Mouse (Mus musculus): Measurements from ENCODE around the gene Srd5a1. TPM values are rescaled to one million over a fixed set of nuclear protein-coding genes. Genes with fewer than 3 reads are reported as not detected.
"Not testable (repeated sequence)": the region's sequence is repeated elsewhere in the genome, so short reads cannot be mapped to it uniquely, and the experiment has no call there.

Srd5a1 gene
- polyA plus RNA-seq, 2 experiments: 15.9 to 43.4 TPM

DNA sequence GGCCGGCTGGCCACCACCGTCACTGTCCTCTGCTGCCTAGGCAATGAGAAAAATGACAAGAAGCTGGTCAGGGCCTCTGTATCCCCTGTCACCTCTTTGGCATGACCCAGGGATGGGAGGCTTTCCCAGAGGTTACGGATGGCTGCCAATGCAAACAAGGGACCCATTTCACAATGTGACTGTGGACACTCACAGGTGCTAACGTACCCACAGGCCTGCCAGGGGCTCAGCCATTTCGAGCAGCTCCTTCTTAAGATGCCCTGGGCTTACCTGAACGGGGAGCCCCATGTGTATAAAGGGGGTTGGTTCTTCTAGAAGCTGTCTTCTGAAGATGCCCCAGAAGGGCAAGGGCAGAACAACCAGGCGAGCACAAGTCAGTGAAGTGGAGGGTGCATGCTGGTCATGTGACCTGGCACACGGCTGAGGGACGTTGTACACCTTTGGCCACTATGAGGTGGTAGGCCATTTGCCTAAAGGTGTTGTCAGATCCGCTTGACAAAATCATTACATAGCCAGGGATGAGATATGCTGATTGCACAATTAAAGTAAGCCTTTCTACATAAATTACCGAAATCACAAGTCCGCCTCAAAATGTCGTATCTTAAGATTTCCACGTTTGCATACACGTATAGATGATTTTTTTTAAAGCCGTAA, 33.9 kb downstream of the Srd5a1 start:
- no peaks in the 10 kb centered on the region for H3K36me3 ChIP-seq (ENCODE audit: control insufficient read depth, insufficient read depth, low read length)
- no peaks in the 10 kb centered on the region for H3K27me3 ChIP-seq (ENCODE audit: control insufficient read depth, insufficient read depth, low read length)
- H3K9me3 ChIP-seq (ENCODE audit: control insufficient read depth, low read length): no peaks in the 10 kb centered on the region
- H3K4me3 ChIP-seq (replicated peaks; ENCODE audit: low read length): no peak overlapping the region
- ATAC-seq (ENCODE audit: low FRiP score, low read depth) (no peak), DNase-seq (ENCODE audit: low spot score) (no peak)
- no peak overlapping the region for H3K4me2 ChIP-seq (replicated peaks; ENCODE audit: low read depth, low read length, severe bottlenecking)
- no peaks in the 10 kb centered on the region for H3K4me1 ChIP-seq (ENCODE audit: control insufficient read depth, insufficient read depth, low read length)
- TF ChIP-seq POLR2A (IDR thresholded peaks at IDR 0.05; ENCODE audit: borderline replicate concordance, extremely low read depth, insufficient read depth, insufficient read length): no peak
- H3K27ac ChIP-seq (replicated peaks; ENCODE audit: low read depth, low read length): no peak overlapping the region
- no peak overlapping the region for H3K9ac ChIP-seq (ENCODE audit: low read depth, low read length, severe bottlenecking)
- 87% methylated on average over 16 of the region's 16 CpGs for WGBS

DNA sequence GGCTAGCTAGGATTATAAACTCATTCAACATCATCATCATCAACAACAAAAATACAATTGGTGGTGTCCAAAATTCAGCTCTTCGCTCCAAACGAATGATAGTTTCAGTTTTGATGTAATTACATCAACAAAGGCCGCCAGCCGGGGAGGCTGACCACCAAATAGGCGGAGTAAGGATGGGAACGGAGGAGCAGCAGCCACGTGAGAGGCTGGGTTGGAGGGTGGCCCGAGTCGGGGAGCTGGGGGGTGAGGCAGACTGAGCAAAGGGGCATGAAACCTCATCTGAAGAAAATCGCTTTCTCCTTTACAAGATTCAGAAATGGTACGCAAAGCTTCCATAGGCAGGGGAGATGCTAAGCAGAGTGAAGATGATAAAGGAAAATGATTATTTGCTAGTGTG, 34.6 kb downstream of the Srd5a1 start:
- no peak for DNase-seq (ENCODE audit: low spot score)
- TF ChIP-seq POLR2A (IDR thresholded peaks at IDR 0.05; ENCODE audit: borderline replicate concordance, extremely low read depth, insufficient read depth, insufficient read length): no peak

DNA sequence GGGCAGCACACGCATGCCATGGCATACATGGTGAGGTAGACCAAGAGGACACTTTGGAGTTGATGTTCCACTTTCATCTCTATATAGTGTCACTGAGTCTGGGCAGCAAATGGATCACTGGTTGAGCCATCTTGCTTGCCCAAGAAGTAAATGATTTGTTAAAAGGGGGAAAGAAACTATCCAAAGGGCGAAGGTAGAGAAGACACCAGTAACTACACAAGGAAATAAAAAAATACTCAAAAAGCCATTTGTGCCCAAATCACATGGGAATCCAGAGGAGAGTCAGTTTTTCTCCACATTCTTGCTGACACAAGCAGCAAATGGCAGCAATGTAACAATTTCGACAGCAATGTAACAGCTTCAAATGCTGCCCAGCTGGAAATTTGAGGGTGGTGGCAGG, 38.6 kb downstream of the Srd5a1 start:
- DNase-seq (ENCODE audit: low spot score): no peak
- H3K9me3 ChIP-seq (ENCODE audit: control insufficient read depth, low read length): no peaks in the 10 kb centered on the region
- H3K4me1 ChIP-seq (ENCODE audit: control insufficient read depth, insufficient read depth, low read length): no peaks in the 10 kb centered on the region
- no peaks in the 10 kb centered on the region for H3K27me3 ChIP-seq (ENCODE audit: control insufficient read depth, insufficient read depth, low read length)
- no peak overlapping the region for H3K4me2 ChIP-seq (replicated peaks; ENCODE audit: low read depth, low read length, severe bottlenecking)
- H3K9ac ChIP-seq (ENCODE audit: low read depth, low read length, severe bottlenecking): no peak overlapping the region
- no peak overlapping the region for H3K4me3 ChIP-seq (replicated peaks; ENCODE audit: low read length)
- no peak for TF ChIP-seq POLR2A (IDR thresholded peaks at IDR 0.05; ENCODE audit: borderline replicate concordance, extremely low read depth, insufficient read depth, insufficient read length)
- no peaks in the 10 kb centered on the region for H3K36me3 ChIP-seq (ENCODE audit: control insufficient read depth, insufficient read depth, low read length)
- 87% methylated on average over 3 of the region's 3 CpGs for WGBS
- ATAC-seq (ENCODE audit: low FRiP score, low read depth): no peak
- no peak overlapping the region for H3K27ac ChIP-seq (replicated peaks; ENCODE audit: low read depth, low read length)

More for the DNA sequence above, 34.6 kb downstream of the Srd5a1 start:
- 64% methylated on average over 11 of the region's 11 CpGs for WGBS
- Histone ChIP-seq H3K9ac (ENCODE audit: low read depth, low read length, severe bottlenecking) (no peak overlapping the region), H3K4me1 (ENCODE audit: control insufficient read depth, insufficient read depth, low read length) (no peaks in the 10 kb centered on the region), H3K36me3 (ENCODE audit: control insufficient read depth, insufficient read depth, low read length) (no peaks in the 10 kb centered on the region), H3K9me3 (ENCODE audit: control insufficient read depth, low read length) (no peaks in the 10 kb centered on the region), H3K27ac (replicated peaks; ENCODE audit: low read depth, low read length) (no peak overlapping the region), H3K27me3 (ENCODE audit: control insufficient read depth, insufficient read depth, low read length) (no peaks in the 10 kb centered on the region), H3K4me3 (replicated peaks; ENCODE audit: low read length) (no peak overlapping the region), H3K4me2 (replicated peaks; ENCODE audit: low read depth, low read length, severe bottlenecking) (no peak overlapping the region)
- no peak for ATAC-seq (ENCODE audit: low FRiP score, low read depth)

DNA sequence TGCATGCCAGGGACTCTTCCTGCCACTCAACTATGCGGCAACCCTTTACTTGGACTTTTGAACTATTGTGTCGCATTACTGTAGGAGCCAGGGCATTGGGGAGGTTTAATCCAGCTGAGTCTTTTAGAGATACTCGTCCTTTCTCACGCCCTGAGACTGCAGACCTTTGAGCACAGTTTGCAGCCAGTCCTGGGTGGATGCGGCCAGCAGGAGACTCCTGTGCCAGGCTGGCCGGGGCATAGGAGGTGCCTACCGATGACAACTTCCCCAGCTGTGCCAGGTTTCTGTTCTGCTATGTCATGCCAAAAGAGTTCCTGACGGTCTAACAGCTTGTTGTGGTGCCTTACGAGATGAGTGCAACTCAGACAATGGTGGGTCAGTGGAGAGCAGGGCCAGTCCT, 42.0 kb downstream of the Srd5a1 start:
- WGBS: 83% methylated on average over 9 of the region's 9 CpGs

DNA sequence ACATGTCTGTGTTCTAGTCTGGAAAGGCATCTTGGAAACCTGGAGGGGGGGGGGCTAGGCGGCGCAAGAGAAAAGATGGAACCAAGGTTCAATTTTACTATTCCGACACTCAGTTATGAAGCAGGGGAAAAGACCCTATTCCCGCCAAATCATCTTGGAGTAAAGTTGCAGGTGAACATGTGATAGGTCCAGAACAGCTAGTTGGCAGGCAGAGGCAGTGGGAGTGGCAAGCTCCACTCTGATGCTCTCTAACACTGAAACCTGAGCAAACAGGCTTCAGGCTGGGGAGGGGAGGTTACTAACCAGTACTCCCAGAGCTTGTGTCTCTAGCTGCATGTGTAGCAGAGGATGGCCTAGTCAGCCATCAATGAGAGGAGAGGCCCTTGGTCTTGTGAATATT, 45.8 kb downstream of the Srd5a1 start:
- not testable (repeated sequence) for H3K27ac ChIP-seq (replicated peaks; ENCODE audit: low read depth, low read length); H3K27me3 ChIP-seq (ENCODE audit: control insufficient read depth, insufficient read depth, low read length); H3K4me1 ChIP-seq (ENCODE audit: control insufficient read depth, insufficient read depth, low read length); H3K4me3 ChIP-seq (replicated peaks; ENCODE audit: low read length); H3K9me3 ChIP-seq (ENCODE audit: control insufficient read depth, low read length); H3K36me3 ChIP-seq (ENCODE audit: control insufficient read depth, insufficient read depth, low read length); ATAC-seq (ENCODE audit: low FRiP score, low read depth); DNase-seq (ENCODE audit: low spot score); H3K4me2 ChIP-seq (replicated peaks; ENCODE audit: low read depth, low read length, severe bottlenecking); H3K9ac ChIP-seq (ENCODE audit: low read depth, low read length, severe bottlenecking)
- 92% methylated on average over 4 of the region's 4 CpGs for WGBS

More for the DNA sequence above, 42.0 kb downstream of the Srd5a1 start:
- ATAC-seq (ENCODE audit: low FRiP score, low read depth) (no peak), DNase-seq (ENCODE audit: low spot score) (no peak)
- no peaks in the 10 kb centered on the region for H3K4me1 ChIP-seq (ENCODE audit: control insufficient read depth, insufficient read depth, low read length)
- no peaks in the 10 kb centered on the region for H3K36me3 ChIP-seq (ENCODE audit: control insufficient read depth, insufficient read depth, low read length)
- H3K9me3 ChIP-seq (ENCODE audit: control insufficient read depth, low read length): no peaks in the 10 kb centered on the region
- no peak overlapping the region for H3K4me2 ChIP-seq (replicated peaks; ENCODE audit: low read depth, low read length, severe bottlenecking)
- H3K4me3 ChIP-seq (replicated peaks; ENCODE audit: low read length): no peak overlapping the region
- no peak overlapping the region for H3K9ac ChIP-seq (ENCODE audit: low read depth, low read length, severe bottlenecking)
- no peaks in the 10 kb centered on the region for H3K27me3 ChIP-seq (ENCODE audit: control insufficient read depth, insufficient read depth, low read length)
- no peak for TF ChIP-seq POLR2A (IDR thresholded peaks at IDR 0.05; ENCODE audit: borderline replicate concordance, extremely low read depth, insufficient read depth, insufficient read length)
- H3K27ac ChIP-seq (replicated peaks; ENCODE audit: low read depth, low read length): no peak overlapping the region

DNA sequence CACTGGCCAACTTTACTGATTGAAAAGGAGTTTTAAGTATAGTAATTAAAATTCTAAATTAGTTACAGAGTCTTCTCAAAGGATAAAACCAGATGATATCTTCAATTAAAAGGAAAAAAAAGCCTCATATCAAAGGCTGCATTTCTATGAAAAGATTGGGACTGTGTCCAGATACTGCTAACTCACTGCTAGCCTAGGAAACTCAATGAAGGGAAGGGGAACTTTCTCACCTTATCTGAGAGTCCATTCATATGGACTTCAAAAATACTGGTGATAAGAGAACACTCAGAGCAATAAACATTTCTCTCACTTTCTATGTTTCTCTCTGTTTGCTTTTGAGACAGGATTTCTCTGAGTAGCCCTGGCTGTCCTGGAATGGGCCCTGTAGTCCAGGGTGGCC, 46.7 kb downstream of the Srd5a1 start:
- Histone ChIP-seq H3K27ac (replicated peaks; ENCODE audit: low read depth, low read length) (no peak overlapping the region), H3K9ac (ENCODE audit: low read depth, low read length, severe bottlenecking) (no peak overlapping the region), H3K9me3 (ENCODE audit: control insufficient read depth, low read length) (no peaks in the 10 kb centered on the region), H3K4me1 (ENCODE audit: control insufficient read depth, insufficient read depth, low read length) (no peaks in the 10 kb centered on the region), H3K27me3 (ENCODE audit: control insufficient read depth, insufficient read depth, low read length) (no peaks in the 10 kb centered on the region), H3K4me2 (replicated peaks; ENCODE audit: low read depth, low read length, severe bottlenecking) (no peak overlapping the region), H3K4me3 (replicated peaks; ENCODE audit: low read length) (no peak overlapping the region), H3K36me3 (ENCODE audit: control insufficient read depth, insufficient read depth, low read length) (no peaks in the 10 kb centered on the region)
- ATAC-seq (ENCODE audit: low FRiP score, low read depth) (no peak), DNase-seq (ENCODE audit: low spot score) (no peak)
- no peak for TF ChIP-seq POLR2A (IDR thresholded peaks at IDR 0.05; ENCODE audit: borderline replicate concordance, extremely low read depth, insufficient read depth, insufficient read length)

All from limb, embryonic 14.5 days (tissue).